Mouse (Mus musculus) embryonic facial prominence, embryonic 14.5 days (tissue): ENCODE measurements around the gene Tex21. TPM values are rescaled to one million over a fixed set of nuclear protein-coding genes. Genes with fewer than 3 reads are reported as not detected.
A peak's percentile ranks its signal among the peaks of the same experiment; 100 is the strongest.

Experiments used
- ATAC-seq: fragments of 200-750 bp; cut with Nextera tagmentation; 2 replicates; pipeline ENCODE4 v1.8.0; 2017; ENCODE audit warnings: low read depth, moderate number of reproducible peaks, moderate TSS enrichment
- DNase-seq: peaks from one replicate; pipeline ENCODE4 v3.0.0-alpha.2; 2015; ENCODE audit warnings: low spot score
- H3K27ac ChIP-seq: fragments of 300-500 bp; sonication (generic); replicated peaks from 2 replicates; pipeline ENCODE4 v1.5.1; 2014; ENCODE audit warnings: low read depth, mild to moderate bottlenecking, low read length, moderate library complexity
- H3K27me3 ChIP-seq: fragments of 300-500 bp; sonication (generic); replicated peaks from 2 replicates; pipeline ENCODE4 v1.6.1; 2014; ENCODE audit warnings: low read length; ENCODE audit not compliant: control insufficient read depth, insufficient read depth
- H3K36me3 ChIP-seq: fragments of 300-500 bp; sonication (generic); 2 replicates; pipeline ENCODE4 v1.6.1; 2014; ENCODE audit warnings: low read length, mixed read lengths; ENCODE audit not compliant: control insufficient read depth, insufficient read depth
- H3K4me1 ChIP-seq: fragments of 300-500 bp; sonication (generic); 2 replicates; pipeline ENCODE4 v1.6.1; 2014; ENCODE audit warnings: antibody characterized with exemption, low read length; ENCODE audit not compliant: control insufficient read depth, insufficient read depth
- H3K4me2 ChIP-seq: fragments of 300-500 bp; sonication (generic); 2 replicates; pipeline ENCODE4 v1.6.1; 2014; ENCODE audit warnings: low read depth, mild to moderate bottlenecking, low read length, moderate library complexity, mixed read lengths
- H3K4me3 ChIP-seq: fragments of 300-500 bp; sonication (generic); 2 replicates; pipeline ENCODE4 v1.5.1; 2014; ENCODE audit warnings: low read depth, mild to moderate bottlenecking, low read length
- H3K9ac ChIP-seq: fragments of 300-500 bp; sonication (generic); 2 replicates; pipeline ENCODE4 v1.6.1; 2014; ENCODE audit warnings: low read depth, mild to moderate bottlenecking, low read length, moderate library complexity, mixed read lengths
- H3K9me3 ChIP-seq: fragments of 300-500 bp; sonication (generic); 2 replicates; pipeline ENCODE4 v1.6.1; 2016; ENCODE audit warnings: low read length; ENCODE audit not compliant: control insufficient read depth
- WGBS: fragments of 180-500 bp; shearing (Covaris S2); extraction: QIAGEN DNeasy Blood & Tissue Kit; methylation state at CpG from one replicate; pipeline ENCODE4 v1.1.7; 2014; 5-methylcytosine and 5-hydroxymethylcytosine counted together
- polyA plus RNA-seq: library from polyadenylated mRNA; unstranded; fragments of >200 nt; fragmentation: Nextera tagmentation; extraction: Ambion mirVana; gene quantifications from 2 replicates; pipeline ENCODE4 v1.2.1, GENCODE M21; 2014

The Tex21 gene
- polyA plus RNA-seq, 1 experiment from 2014 or later, result 0.08 TPM

DNA sequence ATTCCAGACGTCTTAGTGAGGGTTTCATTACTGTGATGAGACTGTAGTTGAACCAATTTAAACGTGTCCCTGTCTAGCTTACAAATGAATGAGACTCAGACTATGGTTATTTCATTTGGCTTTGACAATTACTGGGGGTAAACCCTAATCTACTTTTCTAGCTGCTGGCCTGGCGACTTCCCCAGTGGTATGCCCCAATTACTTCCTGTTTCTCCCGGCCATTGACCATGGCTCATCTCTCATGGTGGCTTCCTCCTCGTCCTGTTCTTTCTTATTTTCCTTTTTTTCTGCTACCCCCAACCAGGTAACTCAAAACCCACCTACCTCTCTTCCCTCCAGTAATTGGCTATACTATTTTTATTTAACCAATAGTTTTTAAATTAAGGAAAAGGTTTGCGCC, 18.5 kb upstream of the Tex21 start:
- Histone ChIP-seq H3K27me3 (no peaks in the 10 kb centered on the region), H3K4me2 (no peak overlapping the region), H3K36me3 (0 out of 2 replicates have a peak, but pooled peaks cover under 1% of the 10 kb centered on the region), H3K4me3 (no peak overlapping the region), H3K9me3 (no peaks in the 10 kb centered on the region), H3K4me1 (no peaks in the 10 kb centered on the region), H3K27ac (no peak overlapping the region), H3K9ac (no peak overlapping the region)
- DNase-seq (no peak), ATAC-seq (no peak)
- 75% methylated on average over 6 of the region's 6 CpGs for WGBS

DNA sequence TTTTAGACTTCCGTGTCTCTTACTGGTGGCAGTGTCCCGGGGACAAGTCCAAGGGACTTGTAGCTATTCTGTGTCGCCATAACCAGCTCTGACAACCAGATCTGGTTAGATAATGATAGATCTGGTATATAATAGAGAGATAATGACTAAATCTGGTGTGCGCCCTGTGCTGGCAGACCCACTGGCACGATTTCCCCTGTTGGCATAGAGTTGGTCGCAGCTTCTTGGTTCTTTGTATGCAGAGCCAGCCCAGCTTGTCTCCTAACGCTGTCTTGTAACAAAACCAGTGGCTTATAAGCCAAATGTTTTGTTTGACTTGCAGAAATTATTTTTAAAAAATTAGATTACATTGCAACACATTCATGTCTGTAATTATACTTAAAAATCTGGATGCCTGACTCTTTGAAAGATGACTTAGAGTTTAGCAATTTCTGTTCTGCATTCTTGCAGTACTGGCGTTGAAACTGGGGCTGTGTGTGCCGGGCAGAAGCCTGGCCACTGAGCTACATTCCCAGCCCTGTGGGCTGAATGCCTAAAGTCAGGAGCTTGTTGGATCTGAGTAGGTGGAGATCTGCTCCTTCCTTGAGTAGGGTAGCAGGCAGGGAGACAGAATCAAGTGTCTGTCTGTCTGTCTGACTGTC, 17.9 kb upstream of the Tex21 start:
- no peaks in the 10 kb centered on the region for H3K4me1 ChIP-seq
- no peak overlapping the region for H3K27ac ChIP-seq
- no peak overlapping the region for H3K4me3 ChIP-seq
- H3K9ac ChIP-seq, result no peak overlapping the region
- no peak overlapping the region for H3K4me2 ChIP-seq
- ATAC-seq, result no peak
- H3K9me3 ChIP-seq, result no peaks in the 10 kb centered on the region
- no peaks in the 10 kb centered on the region for H3K36me3 ChIP-seq
- WGBS, result 89% methylated on average over 9 of the region's 9 CpGs
- no peak for DNase-seq
- H3K27me3 ChIP-seq, result no peaks in the 10 kb centered on the region

DNA sequence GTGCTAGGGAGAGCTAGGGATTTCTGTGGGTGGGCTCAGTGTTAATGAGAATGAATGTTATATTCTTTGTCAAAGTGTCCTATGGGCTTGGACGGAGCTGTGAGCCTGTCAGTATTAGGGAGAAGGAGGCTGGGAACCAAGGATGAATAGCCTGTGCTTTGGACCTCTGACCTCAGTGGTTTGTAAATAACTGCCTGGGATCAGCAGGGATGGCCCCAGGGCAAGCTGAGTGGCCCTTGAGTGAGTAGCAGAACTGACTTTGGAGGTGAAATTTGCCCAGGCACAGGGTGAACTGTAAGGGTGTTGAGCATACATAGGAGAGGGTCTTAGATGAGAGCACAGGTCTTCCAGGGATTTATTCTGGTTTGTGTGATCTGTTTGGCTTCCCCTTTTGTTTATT, 17.3 kb upstream of the Tex21 start:
- H3K27me3 ChIP-seq, result no peaks in the 10 kb centered on the region
- H3K4me1 ChIP-seq, result no peaks in the 10 kb centered on the region
- no peak for DNase-seq
- H3K9me3 ChIP-seq, result no peaks in the 10 kb centered on the region
- H3K9ac ChIP-seq, result no peak overlapping the region
- no peak overlapping the region for H3K4me3 ChIP-seq
- ATAC-seq, result no peak
- WGBS, result 50% methylated on average over 1 of the region's 1 CpGs
- no peak overlapping the region for H3K27ac ChIP-seq
- H3K4me2 ChIP-seq, result no peak overlapping the region
- H3K36me3 ChIP-seq, result no peaks in the 10 kb centered on the region

DNA sequence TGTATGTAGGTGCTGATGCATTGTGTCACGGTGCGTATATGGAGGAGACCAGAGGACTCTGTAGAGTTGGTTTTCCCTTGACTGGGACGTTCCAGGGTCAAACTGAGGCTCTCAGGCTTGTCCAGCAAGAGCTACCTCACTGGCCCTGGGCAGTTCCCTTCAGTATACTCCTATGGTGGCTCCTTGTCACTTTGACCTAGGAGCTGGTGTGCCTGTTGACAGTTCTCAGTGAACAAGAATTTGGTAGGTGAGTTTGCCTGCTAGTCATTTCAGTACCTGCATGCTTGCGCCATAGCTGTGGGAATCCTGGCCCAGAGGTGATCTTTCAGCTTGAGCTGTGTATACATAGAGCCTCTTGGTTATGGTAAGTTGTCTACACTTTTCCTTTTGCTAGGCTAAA, 16.4 kb upstream of the Tex21 start:
- no peak overlapping the region for H3K9ac ChIP-seq
- ATAC-seq (no peak), DNase-seq (no peak)
- H3K4me1 ChIP-seq, result no peaks in the 10 kb centered on the region
- no peak overlapping the region for H3K4me3 ChIP-seq
- no peaks in the 10 kb centered on the region for H3K36me3 ChIP-seq
- 94% methylated on average over 4 of the region's 4 CpGs for WGBS
- H3K27me3 ChIP-seq, result no peaks in the 10 kb centered on the region
- H3K9me3 ChIP-seq, result no peaks in the 10 kb centered on the region
- no peak overlapping the region for H3K4me2 ChIP-seq
- H3K27ac ChIP-seq, result no peak overlapping the region

DNA sequence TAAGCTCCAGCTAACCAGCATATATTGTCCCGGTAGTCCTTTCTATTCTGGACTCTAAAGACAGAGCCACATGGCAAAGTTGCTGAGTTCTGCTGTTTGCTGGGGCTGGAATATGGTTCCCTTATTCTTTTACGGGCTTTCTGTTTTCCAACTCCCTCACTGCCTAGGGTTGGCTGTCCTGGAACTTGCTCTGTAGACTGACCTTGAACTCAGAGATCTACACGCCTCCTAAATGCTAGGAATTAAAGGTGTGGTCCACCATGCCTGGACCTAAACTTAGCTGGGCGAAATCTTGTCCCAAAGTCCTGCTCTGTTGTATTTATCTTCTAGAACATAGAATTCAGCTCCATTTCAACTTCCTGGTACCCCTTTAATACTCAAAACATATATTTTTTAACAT, 15.0 kb upstream of the Tex21 start:
- 91% methylated on average over 4 of the region's 4 CpGs for WGBS
- Histone ChIP-seq H3K4me1 (peaks cover under 1% of the 10 kb centered on the region; the same call in 1 of the 2 replicates), H3K4me3 (no peak overlapping the region)

DNA sequence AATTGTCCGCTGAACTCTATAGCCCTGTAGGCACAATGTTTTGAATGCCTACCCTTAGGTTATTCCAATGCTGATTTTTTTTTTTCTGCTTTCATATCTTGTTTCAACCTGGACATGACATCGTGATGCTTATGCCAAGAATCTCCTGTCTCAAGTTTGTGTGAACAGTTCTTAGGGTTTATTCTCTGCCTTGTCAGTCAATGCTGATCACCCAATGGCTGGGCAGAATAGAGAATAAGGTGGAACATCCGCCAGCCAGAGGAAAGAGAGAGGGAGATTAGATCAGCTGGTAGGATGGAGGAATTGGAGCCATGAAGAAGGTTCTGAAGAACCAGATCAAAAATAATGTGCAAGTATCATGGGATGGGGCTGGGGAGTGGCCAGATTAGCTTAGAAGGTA, 14.1 kb upstream of the Tex21 start:
- Histone ChIP-seq H3K27me3 (no peaks in the 10 kb centered on the region), H3K36me3 (no peaks in the 10 kb centered on the region), H3K4me3 (no peak overlapping the region), H3K4me1 (peaks cover 9% of the 10 kb centered on the region), H3K4me2 (no peak overlapping the region), H3K27ac (no peak overlapping the region), H3K9me3 (no peaks in the 10 kb centered on the region), H3K9ac (no peak overlapping the region)
- no peak for ATAC-seq
- no peak for DNase-seq
- WGBS, result 86% methylated on average over 3 of the region's 3 CpGs

More for the DNA sequence above, 15.0 kb upstream of the Tex21 start:
- H3K9me3 ChIP-seq, result no peaks in the 10 kb centered on the region
- no peaks in the 10 kb centered on the region for H3K36me3 ChIP-seq
- no peak overlapping the region for H3K4me2 ChIP-seq
- ATAC-seq (no peak), DNase-seq (no peak)
- H3K27me3 ChIP-seq, result no peaks in the 10 kb centered on the region
- no peak overlapping the region for H3K9ac ChIP-seq
- no peak overlapping the region for H3K27ac ChIP-seq

DNA sequence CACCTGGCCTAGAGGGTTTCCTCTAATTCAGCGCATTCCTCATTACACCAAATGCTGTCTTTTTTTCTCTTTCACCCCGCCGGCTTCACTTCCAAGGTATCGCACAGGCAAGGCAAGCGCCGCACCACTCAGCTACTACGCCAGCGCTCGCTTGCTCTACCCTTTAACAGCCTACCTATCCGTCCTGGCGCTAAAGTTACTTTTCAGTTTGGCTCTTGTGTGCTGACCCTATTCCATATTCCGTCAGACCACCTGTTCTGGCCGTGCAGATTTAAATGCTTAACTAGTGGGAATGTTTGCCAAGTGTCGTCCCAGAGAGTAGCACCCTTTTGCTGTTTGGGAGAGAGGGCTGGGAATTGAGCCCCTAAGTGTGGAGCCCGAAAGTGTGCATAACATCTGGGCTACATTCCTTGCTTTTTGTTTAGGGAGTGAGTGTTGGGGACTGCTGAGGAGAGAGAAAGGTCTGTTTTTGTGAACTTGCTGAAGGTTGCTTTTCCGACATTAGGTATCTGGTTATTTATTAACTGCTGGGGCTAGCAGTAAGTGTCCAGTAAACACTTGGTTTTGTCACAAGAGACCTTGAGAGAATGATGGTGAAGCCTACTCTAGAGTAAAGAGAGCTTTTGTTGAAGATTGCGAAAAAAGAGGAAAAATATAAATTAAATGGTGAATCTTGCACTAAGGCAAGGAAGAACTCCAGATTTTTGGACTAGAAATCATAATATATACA, 9.7 kb upstream of the Tex21 start:
- Histone ChIP-seq H3K4me1 (peaks cover 12% of the 10 kb centered on the region), H3K9ac (peak overlapping the region; percentile 76), H3K27me3 (no peaks in the 10 kb centered on the region), H3K36me3 (no peaks in the 10 kb centered on the region), H3K27ac (no peak overlapping the region), H3K4me3 (peak overlapping the region; percentile 72), H3K4me2 (peak overlapping the region; percentile 94), H3K9me3 (no peaks in the 10 kb centered on the region)
- ATAC-seq (no peak), DNase-seq (peak; percentile 28)
- 6% methylated on average over 17 of the region's 17 CpGs for WGBS

DNA sequence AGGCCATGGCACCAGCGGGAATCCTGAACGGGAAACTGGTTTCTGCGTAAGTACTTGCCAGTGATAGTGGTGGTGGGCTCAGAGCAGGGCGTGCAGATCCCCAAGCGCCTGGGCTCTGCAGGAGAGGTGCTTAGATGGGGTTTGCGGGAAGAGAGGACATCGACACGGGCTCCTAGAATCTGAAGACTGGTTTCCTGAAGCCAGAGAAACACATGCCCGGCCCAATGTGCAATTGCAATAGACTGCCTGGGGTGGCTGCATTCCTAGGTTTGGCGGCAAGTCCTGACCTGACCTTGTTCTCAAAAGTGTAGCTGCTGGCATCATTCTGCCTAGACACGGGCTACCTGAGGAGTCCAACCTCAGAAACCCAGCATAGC, 8.9 kb upstream of the Tex21 start:
- ATAC-seq (peak; percentile 13), DNase-seq (peak; percentile 55)
- 0% methylated on average over 10 of the region's 11 CpGs for whole genome bisulfite sequencing

More for the DNA sequence above, 8.9 kb upstream of the Tex21 start:
- Histone ChIP-seq H3K4me3 (peak overlapping the region; percentile 72), H3K9ac (peak overlapping the region; percentile 76), H3K27ac (peak overlapping the region; percentile 78), H3K4me2 (peak overlapping the region; percentile 94), H3K9me3 (no peaks in the 10 kb centered on the region), H3K27me3 (no peaks in the 10 kb centered on the region), H3K4me1 (peaks cover 12% of the 10 kb centered on the region), H3K36me3 (no peaks in the 10 kb centered on the region)
